Mouse (Mus musculus) urinary bladder, postnatal 0 days (tissue): ENCODE measurements around the gene Mettl7a1. TPM values are rescaled to one million over a fixed set of nuclear protein-coding genes. Genes with fewer than 3 reads are reported as not detected.

ENCODE experiments used
- polyA plus RNA-seq: library from polyadenylated mRNA; unstranded; fragments of >200 nt; fragmentation: Nextera tagmentation; extraction: Ambion mirVana; gene quantifications from 2 replicates; pipeline ENCODE4 v1.2.1, GENCODE M21; 2015

The Mettl7a1 gene
- polyA plus RNA-seq = 3.8 and 4.6 TPM in 2 replicates

DNA sequence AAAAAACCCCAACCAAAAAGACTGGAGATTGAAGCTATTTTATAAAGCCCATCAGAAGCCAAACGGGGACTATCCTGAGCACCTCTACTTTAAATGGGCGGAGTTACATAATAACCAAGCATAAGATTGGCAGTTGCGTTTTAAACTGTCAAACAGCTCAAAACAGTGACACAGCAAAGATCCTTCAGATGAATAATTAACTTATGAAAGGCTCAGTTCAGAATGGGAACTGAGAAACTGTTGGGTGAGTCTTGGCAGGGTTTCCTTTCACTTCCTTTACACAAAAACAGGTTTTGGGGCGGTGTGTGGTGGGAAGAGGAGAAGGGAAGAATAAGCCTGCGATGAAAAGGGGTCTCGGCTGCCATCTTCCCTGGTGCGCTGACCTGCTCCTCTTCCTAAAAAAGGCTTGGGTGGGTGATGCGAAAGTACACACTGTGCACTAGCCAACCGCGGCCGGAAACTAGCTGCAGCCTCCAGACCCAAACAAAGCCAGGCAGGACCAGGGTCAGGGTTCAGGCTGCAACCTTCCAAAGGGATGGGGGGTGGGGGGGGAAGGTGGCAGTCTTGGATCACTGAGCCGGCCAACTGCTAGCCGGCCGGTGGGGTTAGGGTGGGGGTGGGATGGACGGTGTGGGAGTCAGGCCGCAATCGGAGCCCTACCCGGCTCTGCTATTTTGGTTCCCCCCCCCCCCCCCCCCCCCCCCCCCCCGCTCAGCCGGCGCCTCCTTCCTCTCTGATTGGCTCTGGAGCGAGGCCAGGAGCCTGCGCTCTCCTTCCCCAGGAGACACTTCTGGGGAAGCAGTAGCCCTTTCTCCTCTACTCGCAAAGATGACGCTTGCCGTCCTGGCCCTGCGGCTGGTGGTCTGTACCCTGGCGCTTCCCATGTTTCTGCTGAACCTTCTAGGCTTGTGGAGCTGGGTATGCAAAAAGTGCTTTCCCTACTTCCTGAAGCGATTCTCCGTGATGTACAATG is at the start of gene Mettl7a1:
Gene Mettl7a1, plus strand, starts transcription at position 122 of the 973 bp plus-strand sequence.

DNA sequence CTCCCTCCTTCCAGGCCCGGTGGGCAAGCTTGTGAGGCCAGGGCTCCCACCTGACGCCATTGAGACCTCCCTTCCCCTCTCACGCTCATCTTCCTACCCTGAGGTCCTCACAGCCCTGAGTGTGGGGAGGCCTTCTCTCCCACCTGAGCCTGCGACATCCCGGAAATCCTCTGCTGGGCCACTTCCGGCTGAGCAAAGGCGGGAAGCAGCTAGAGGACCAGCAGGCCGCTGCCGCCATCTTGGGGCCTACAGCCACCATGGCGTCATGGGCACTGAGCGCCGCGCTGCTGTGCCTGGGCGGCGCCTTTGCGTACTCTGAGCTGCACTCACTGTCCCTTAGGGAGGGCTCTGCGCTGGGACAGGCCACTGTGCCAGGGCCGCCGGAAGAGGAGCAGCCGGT is 23.3 kb upstream of the Mettl7a1 start, which contains the start of gene Tmprss12:
Gene Tmprss12, plus strand, starts transcription at position 212 of the 400 bp plus-strand sequence.

DNA sequence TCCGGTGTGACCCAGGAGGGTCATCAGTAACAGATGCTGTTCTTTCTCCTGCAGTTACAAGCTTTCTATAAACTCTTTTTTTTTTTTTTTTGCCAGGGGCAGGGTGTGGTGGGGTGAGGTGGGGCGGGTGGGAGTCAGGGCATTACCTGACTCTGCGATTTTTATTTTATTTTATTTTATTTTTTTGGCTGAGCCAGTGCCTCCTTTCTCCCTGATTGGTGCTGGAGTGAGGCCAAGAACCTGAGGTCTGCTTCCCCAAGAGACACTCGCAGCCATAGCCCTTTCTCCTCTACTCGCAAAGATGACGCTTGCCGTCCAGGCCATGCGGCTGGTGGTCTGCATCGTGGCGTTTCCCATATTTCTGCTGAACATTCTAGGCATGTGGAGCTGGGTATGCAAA is 30.7 kb downstream of the Mettl7a1 start, which contains the start of gene Mettl7a3:
Gene Mettl7a3, plus strand, starts transcription at position 301 of the 400 bp plus-strand sequence.

DNA sequence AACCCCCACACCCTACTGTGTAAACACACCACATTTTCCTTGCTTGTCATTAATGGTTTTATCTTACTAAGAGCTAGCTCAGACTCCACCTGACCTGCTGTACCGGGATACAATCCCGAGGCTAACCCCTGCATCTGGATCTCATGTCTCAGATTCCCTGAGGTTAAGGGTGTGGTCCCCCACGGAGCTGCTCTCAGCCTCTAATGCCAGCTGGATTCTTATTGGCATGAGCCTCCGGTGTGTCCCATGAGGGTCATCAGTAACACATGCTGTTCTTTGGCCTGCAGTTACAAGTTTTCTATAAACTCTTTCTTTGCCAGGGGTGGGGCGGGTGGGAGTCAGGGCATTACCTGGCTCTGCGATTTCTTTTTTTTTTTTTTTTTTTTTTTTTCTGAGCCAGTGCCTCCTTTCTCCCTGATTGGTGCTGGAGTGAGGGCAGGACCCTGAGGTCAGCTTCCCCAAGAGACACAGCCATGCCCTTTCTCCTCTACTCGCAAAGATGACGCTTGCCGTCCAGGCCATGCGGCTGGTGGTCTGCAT is 48.8 kb downstream of the Mettl7a1 start, which contains the start of the genes Methig1 and Mettl7a2:
Gene Methig1, plus strand, starts transcription at position 439 of the 540 bp plus-strand sequence.
Gene Mettl7a2, plus strand, starts transcription at position 490 of the 540 bp plus-strand sequence.

DNA sequence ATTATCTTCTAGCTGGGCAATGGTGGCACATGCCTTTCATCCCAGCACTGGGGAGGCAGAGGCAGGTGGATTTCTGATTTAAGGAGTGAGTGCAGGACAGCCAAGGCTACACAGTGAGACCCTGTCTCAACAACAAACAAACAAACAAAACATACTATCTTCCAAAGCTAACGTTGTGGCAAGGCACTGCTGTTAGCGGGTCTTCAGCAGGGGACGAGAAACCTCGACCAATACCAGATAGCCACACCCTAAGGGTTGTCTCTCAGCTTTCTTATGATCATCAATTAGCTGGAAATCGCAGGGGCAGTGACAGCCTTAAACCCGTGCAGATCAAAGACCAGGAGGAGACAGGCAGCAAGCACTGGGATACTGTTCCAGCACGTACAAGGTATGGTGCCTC is 60.3 kb downstream of the Mettl7a1 start, which contains the start of gene Higd1c:
Gene Higd1c, plus strand, starts transcription at position 301 of the 400 bp plus-strand sequence.

Other genes starting within 250 kb of the Mettl7a1 start
- gene Atf1, start 76.3 kb upstream of the Mettl7a1 start, polyA plus RNA-seq = 30.3 and 35.6 TPM in 2 replicates
- gene Tmprss12, start 23.3 kb upstream of the Mettl7a1 start, polyA plus RNA-seq = not detected in 2 replicates
- gene Mettl7a3, start 30.8 kb downstream of the Mettl7a1 start, polyA plus RNA-seq = not detected in 2 replicates
- not detected in 2 replicates for gene Methig1, start 49.0 kb downstream of the Mettl7a1 start, polyA plus RNA-seq
- gene Mettl7a2, start 49.1 kb downstream of the Mettl7a1 start, polyA plus RNA-seq = not detected in 2 replicates
- not detected in 2 replicates for gene Higd1c, start 60.4 kb downstream of the Mettl7a1 start, polyA plus RNA-seq
- gene Gm5475, start 118.0 kb downstream of the Mettl7a1 start, polyA plus RNA-seq = 0.05 TPM in 1 of 2 replicates, not detected in the other
- gene Slc11a2, start 120.9 kb downstream of the Mettl7a1 start, polyA plus RNA-seq = 9.4 and 11.9 TPM in 2 replicates
- gene Letmd1, start 164.9 kb downstream of the Mettl7a1 start, polyA plus RNA-seq = 15.8 and 16.8 TPM in 2 replicates
- gene Csrnp2, start 191.3 kb downstream of the Mettl7a1 start, polyA plus RNA-seq = 2.6 TPM in 2 replicates
- 11.7 and 11.8 TPM in 2 replicates for gene Tfcp2, start 247.9 kb downstream of the Mettl7a1 start, polyA plus RNA-seq